Mouse (Mus musculus): ENCODE data around the gene Pdss2. TPM values are rescaled to one million over a fixed set of nuclear protein-coding genes. Genes with fewer than 3 reads are reported as not detected.

Gene Pdss2
- 23.0 and 27.2 TPM in 2 replicates for polyA plus RNA-seq (2012; rRNA removed)

GRCm38 (mm10) chr10:43220910-43221625 lies at the start of gene Pdss2:
Gene Pdss2 (plus strand): TSS chr10:43221486.

GRCm38 (mm10) chr10:43174326-43175155 lies 46.7 kb upstream of the Pdss2 start, which contains the start of the genes Sobp and 9030612E09Rik:
Gene Sobp (minus strand): TSS chr10:43174530.
Gene 9030612E09Rik (plus strand): TSS chr10:43174704.

DNA sequence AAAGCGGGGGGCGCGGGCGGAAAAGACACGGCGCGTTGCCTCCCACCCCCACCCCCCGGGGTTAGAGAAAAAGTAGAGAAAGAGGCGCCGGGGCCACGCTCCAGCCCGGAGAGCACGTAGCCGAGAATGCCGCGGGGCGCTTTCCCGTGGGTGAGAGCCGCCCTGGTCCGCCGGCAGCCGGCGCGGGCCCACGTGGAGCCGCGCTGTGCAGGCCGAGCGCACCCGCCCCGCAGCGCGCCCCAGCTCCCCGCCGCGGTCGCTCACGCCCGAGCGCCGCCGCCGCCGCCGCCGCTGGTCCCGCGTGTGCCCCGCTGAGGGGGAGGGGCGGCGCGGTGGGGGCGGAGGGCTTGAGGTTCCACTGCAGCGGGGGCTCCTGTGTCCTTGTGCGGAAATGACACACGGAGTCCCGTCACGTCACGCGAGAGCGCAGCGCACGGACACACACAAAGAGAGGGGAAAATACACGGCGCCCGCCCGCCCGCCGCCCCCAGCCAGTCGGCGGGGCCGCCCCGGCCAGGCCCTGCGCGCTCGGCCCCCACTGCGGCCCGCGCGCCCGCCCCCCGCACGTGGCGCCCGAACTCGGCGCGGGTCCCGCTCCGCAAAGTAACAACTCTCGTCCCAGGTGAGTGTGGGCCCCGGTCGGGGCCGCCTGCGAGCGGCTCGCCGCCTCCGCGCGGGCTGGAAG lies 257.6 kb downstream of the Pdss2 start, which contains the start of gene Bend3:
Gene Bend3 (plus strand): TSS at position 81 of the 685 bp plus-strand sequence.

Other genes starting within 250 kb of the Pdss2 start
- 2.8 and 2.9 TPM in 2 replicates for gene Sobp, start 47.0 kb upstream of the Pdss2 start, polyA plus RNA-seq (2012; rRNA removed)
- 0.35 and 0.57 TPM in 2 replicates for gene 9030612E09Rik, start 46.8 kb upstream of the Pdss2 start, polyA plus RNA-seq (2012; rRNA removed)

All from colon, adult 2 months (tissue).